Comparison of ENCODE assay signal across 14 mouse cellular contexts in the genomic region with DNA sequence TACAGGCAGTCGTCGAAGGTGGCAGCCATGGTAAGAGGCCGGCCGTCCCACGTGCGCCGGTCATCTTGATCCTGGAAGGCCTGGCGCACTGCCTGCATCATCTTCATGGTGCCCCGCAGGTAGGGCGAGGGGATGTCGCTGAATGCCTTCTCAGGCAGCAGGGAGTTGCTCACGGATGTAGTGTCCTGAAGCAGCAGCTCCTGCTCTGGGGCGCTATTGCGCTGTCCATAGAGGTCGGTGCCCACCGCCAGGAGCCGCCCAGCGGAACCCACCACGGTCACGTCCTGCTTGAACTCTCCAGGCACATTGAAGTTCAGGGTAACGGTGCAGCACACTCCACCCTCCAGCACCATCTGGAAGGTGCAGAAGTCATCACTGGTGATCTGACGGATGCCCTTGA. TPM values are rescaled to one million over a fixed set of nuclear protein-coding genes. Genes with fewer than 3 reads are reported as not detected.
DNase-seq lines count a peak whose midpoint lies in the region; ATAC-seq lines count a peak whose summit lies in the region.
"Had no signal": no experiment of that assay in that cellular context is flagged by ENCODE, and none has a peak within 500 bp of the region (broad histone marks: within the 10 kb centered on the region; RNA-seq: fewer than 3 reads in every experiment).

No protein-coding gene starts in this region.

- H3K27ac ChIP-seq in hindbrain, embryonic 13.5 days = no peak overlapping the region
- H3K27ac ChIP-seq in hindbrain, embryonic 11.5 days (ENCODE audit: low read depth, low read length) = no peak overlapping the region
- no peak overlapping the region for H3K27ac ChIP-seq in midbrain, embryonic 15.5 days
- no peak overlapping the region for H3K27ac ChIP-seq in midbrain, embryonic 14.5 days (replicated peaks; ENCODE audit: low read depth, low read length)
- H3K27ac ChIP-seq in neural tube, embryonic 14.5 days (ENCODE audit: low read depth, low read length) = no peak overlapping the region
- H3K27ac ChIP-seq: heart, embryonic 15.5 days; intestine, embryonic 15.5 days; limb, embryonic 15.5 days; stomach, embryonic 15.5 days had no signal

- H3K4me3 ChIP-seq in hindbrain, embryonic 13.5 days = no peak overlapping the region
- no peak overlapping the region for H3K4me3 ChIP-seq in hindbrain, embryonic 11.5 days (ENCODE audit: low read depth, low read length)
- H3K4me3 ChIP-seq in midbrain, embryonic 15.5 days = no peak overlapping the region
- no peak overlapping the region for H3K4me3 ChIP-seq in midbrain, embryonic 14.5 days (replicated peaks; ENCODE audit: low read depth, low read length)
- H3K4me3 ChIP-seq in neural tube, embryonic 14.5 days (ENCODE audit: low read depth, low read length) = no peak overlapping the region
- H3K4me3 ChIP-seq: heart, embryonic 15.5 days; intestine, embryonic 15.5 days; limb, embryonic 15.5 days; myocyte; stomach, embryonic 15.5 days had no signal

- no peaks in the 10 kb centered on the region for H3K9me3 ChIP-seq in hindbrain, embryonic 13.5 days
- H3K9me3 ChIP-seq in hindbrain, embryonic 11.5 days (ENCODE audit: control insufficient read depth, low read length) = no peaks in the 10 kb centered on the region
- no peaks in the 10 kb centered on the region for H3K9me3 ChIP-seq in midbrain, embryonic 15.5 days
- no peaks in the 10 kb centered on the region for H3K9me3 ChIP-seq in midbrain, embryonic 14.5 days (ENCODE audit: control insufficient read depth, low read length)
- H3K9me3 ChIP-seq in neural tube, embryonic 14.5 days (ENCODE audit: control insufficient read depth, low read length) = no peaks in the 10 kb centered on the region
- H3K9me3 ChIP-seq: heart, embryonic 15.5 days; intestine, embryonic 15.5 days; limb, embryonic 15.5 days; stomach, embryonic 15.5 days had no signal

- H3K9ac ChIP-seq in hindbrain, embryonic 13.5 days = no peak overlapping the region
- H3K9ac ChIP-seq in hindbrain, embryonic 11.5 days (ENCODE audit: low read depth, low read length) = no peak overlapping the region
- no peak overlapping the region for H3K9ac ChIP-seq in midbrain, embryonic 15.5 days
- H3K9ac ChIP-seq in midbrain, embryonic 14.5 days (replicated peaks; ENCODE audit: low read length) = no peak overlapping the region
- H3K9ac ChIP-seq in neural tube, embryonic 14.5 days (replicated peaks; ENCODE audit: low read depth, low read length) = no peak overlapping the region
- H3K9ac ChIP-seq: heart, embryonic 15.5 days; intestine, embryonic 15.5 days; limb, embryonic 15.5 days; stomach, embryonic 15.5 days had no signal

- ATAC-seq in CD4-positive, CD25-positive, alpha-beta regulatory T cell, adult 4 months = no peak
- 0 out of 2 replicates have a peak, but pooled peaks have one; percentile 36 for ATAC-seq in hindbrain, embryonic 13.5 days (ENCODE audit: low FRiP score)
- ATAC-seq in hindbrain, embryonic 11.5 days (ENCODE audit: low FRiP score) = no peak
- ATAC-seq in midbrain, embryonic 15.5 days (replicated peaks) = 0 out of 2 replicates have a peak, but pooled peaks have one; percentile 35
- ATAC-seq in midbrain, embryonic 14.5 days (ENCODE audit: low FRiP score, low TSS enrichment) = no peak
- ATAC-seq in neural tube, embryonic 14.5 days (ENCODE audit: low read depth) = peak; percentile 56
- ATAC-seq: intestine, embryonic 15.5 days had no signal

- H3K4me1 ChIP-seq in hindbrain, embryonic 13.5 days (replicated peaks) = peaks cover 1% of the 10 kb centered on the region; the same call in 1 of the 2 replicates
- no peaks in the 10 kb centered on the region for H3K4me1 ChIP-seq in hindbrain, embryonic 11.5 days (replicated peaks; ENCODE audit: control insufficient read depth, insufficient read depth, low read length)
- H3K4me1 ChIP-seq in midbrain, embryonic 15.5 days = no peaks in the 10 kb centered on the region
- no peaks in the 10 kb centered on the region for H3K4me1 ChIP-seq in midbrain, embryonic 14.5 days (ENCODE audit: control insufficient read depth, insufficient read depth, low read length)
- no peaks in the 10 kb centered on the region for H3K4me1 ChIP-seq in neural tube, embryonic 14.5 days (ENCODE audit: control insufficient read depth, insufficient read depth, low read length)

- WGBS in hindbrain, embryonic 13.5 days = 69% methylated on average over 22 of the region's 22 CpGs
- 69% methylated on average over 22 of the region's 22 CpGs for WGBS in hindbrain, embryonic 11.5 days
- 72% methylated on average over 22 of the region's 22 CpGs for WGBS in midbrain, embryonic 15.5 days
- WGBS in midbrain, embryonic 14.5 days = 77% methylated on average over 22 of the region's 22 CpGs
- 68% methylated on average over 22 of the region's 22 CpGs for WGBS in neural tube, embryonic 14.5 days

- no peaks in the 10 kb centered on the region for H3K27me3 ChIP-seq in hindbrain, embryonic 13.5 days
- no peaks in the 10 kb centered on the region for H3K27me3 ChIP-seq in hindbrain, embryonic 11.5 days (ENCODE audit: control insufficient read depth, insufficient read depth, low read length)
- H3K27me3 ChIP-seq in midbrain, embryonic 15.5 days (replicated peaks) = no peaks in the 10 kb centered on the region
- H3K27me3 ChIP-seq in midbrain, embryonic 14.5 days (ENCODE audit: control insufficient read depth, insufficient read depth, low read length) = no peaks in the 10 kb centered on the region
- no peaks in the 10 kb centered on the region for H3K27me3 ChIP-seq in neural tube, embryonic 14.5 days (ENCODE audit: control insufficient read depth, insufficient read depth, low read length)
- H3K27me3 ChIP-seq: intestine, embryonic 15.5 days; limb, embryonic 15.5 days; stomach, embryonic 15.5 days had no signal

- H3K36me3 ChIP-seq in hindbrain, embryonic 13.5 days = peaks cover 9% of the 10 kb centered on the region
- H3K36me3 ChIP-seq in hindbrain, embryonic 11.5 days (ENCODE audit: control insufficient read depth, insufficient read depth, low read length) = no peaks in the 10 kb centered on the region
- H3K36me3 ChIP-seq in midbrain, embryonic 15.5 days (replicated peaks) = no peaks in the 10 kb centered on the region
- H3K36me3 ChIP-seq in midbrain, embryonic 14.5 days (ENCODE audit: control insufficient read depth, insufficient read depth, low read length) = peaks cover 6% of the 10 kb centered on the region; the same call in 1 of the 2 replicates
- no peaks in the 10 kb centered on the region for H3K36me3 ChIP-seq in neural tube, embryonic 14.5 days (ENCODE audit: control insufficient read depth, insufficient read depth, low read length)
- H3K36me3 ChIP-seq: heart, embryonic 15.5 days; intestine, embryonic 15.5 days; stomach, embryonic 15.5 days had no signal

- peak; percentile 8 for DNase-seq in CD4-positive, CD25-positive, alpha-beta regulatory T cell, adult 2 months (ENCODE audit: low read depth, low spot score)
- DNase-seq in hindbrain, embryonic 11.5 days (ENCODE audit: low spot score) = no peak
- DNase-seq in midbrain, embryonic 14.5 days = no peak
- DNase-seq in spleen, adult 12 weeks (ENCODE audit: low spot score) = no peak
- DNase-seq: layer of hippocampus, postnatal 36 days had no signal

- no peak overlapping the region for H3K4me2 ChIP-seq in hindbrain, embryonic 13.5 days
- no peak overlapping the region for H3K4me2 ChIP-seq in hindbrain, embryonic 11.5 days (replicated peaks; ENCODE audit: low read depth, low read length)
- H3K4me2 ChIP-seq in midbrain, embryonic 15.5 days = no peak overlapping the region
- H3K4me2 ChIP-seq in midbrain, embryonic 14.5 days (ENCODE audit: low read length) = no peak overlapping the region
- no peak overlapping the region for H3K4me2 ChIP-seq in neural tube, embryonic 14.5 days (ENCODE audit: low read depth, low read length)
- H3K4me2 ChIP-seq: heart, embryonic 15.5 days; intestine, embryonic 15.5 days; limb, embryonic 15.5 days; stomach, embryonic 15.5 days had no signal

RNA-seq across cellular contexts. Expression of a gene that starts 29.2 kb away (rescaled TPM):
- 10 to 100 TPM in 1 of 2 experiments, 1 to 10 TPM in 1; 9.8 to 16.0 TPM for polyA plus RNA-seq in CD4-positive, CD25-positive, alpha-beta regulatory T cell, adult 4 months (2017; shearing (Covaris generic))
- polyA plus RNA-seq in hindbrain, embryonic 13.5 days (2015; fragmentation: Nextera tagmentation; extraction: Ambion mirVana) = 85.2 and 85.7 TPM in 2 replicates
- polyA plus RNA-seq in hindbrain, embryonic 11.5 days (2014; fragmentation: Nextera tagmentation; extraction: Ambion mirVana) = 71.3 and 74.8 TPM in 2 replicates
- polyA plus RNA-seq in midbrain, embryonic 15.5 days (2015; fragmentation: Nextera tagmentation; extraction: Ambion mirVana) = 84.9 and 93.0 TPM in 2 replicates
- polyA plus RNA-seq in midbrain, embryonic 14.5 days (2014; fragmentation: Nextera tagmentation; extraction: Ambion mirVana) = 101 and 104 TPM in 2 replicates
- 89.5 and 90.5 TPM in 2 replicates for polyA plus RNA-seq in neural tube, embryonic 14.5 days (2014; fragmentation: Nextera tagmentation; extraction: Ambion mirVana)

Comparison
In these comparisons a context has a peak if more than half of its experiments do, and no peak if none do; other contexts are left out.
1. ATAC-seq: peak in hindbrain, embryonic 13.5 days (single experiment), midbrain, embryonic 15.5 days (single experiment) and neural tube, embryonic 14.5 days (single experiment); none in CD4-positive, CD25-positive, alpha-beta regulatory T cell, adult 4 months (single experiment), hindbrain, embryonic 11.5 days (single experiment) and midbrain, embryonic 14.5 days (single experiment).